Mouse (Mus musculus): Measurements from ENCODE around the gene Gm45213.

Gm45213 gene

DNA sequence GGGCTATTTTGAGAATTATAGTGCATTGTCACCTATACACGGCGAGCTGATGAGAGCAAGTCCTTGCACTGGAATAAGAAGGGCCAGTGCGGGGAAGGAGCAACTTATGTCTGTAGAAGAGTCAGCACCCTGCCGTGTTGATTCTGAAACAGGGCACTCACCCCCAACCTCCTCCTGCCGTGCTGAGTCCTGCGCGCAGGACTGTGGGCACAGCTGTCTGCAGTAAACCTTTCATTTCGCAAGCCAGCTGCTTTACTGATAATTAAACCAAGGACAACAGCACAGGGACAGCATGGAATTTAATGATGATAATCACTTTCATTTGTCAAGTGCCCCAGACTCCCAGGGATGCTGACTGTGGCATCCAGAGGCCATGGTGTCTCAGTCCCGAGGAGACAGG, 1.2 kb downstream of the Gm45213 start:
- ChIA-PET POLR2A (interaction anchor here in 1 of 4 experiments (1.4 kb wide), 1 partner anchor 35 kb away, joined by 5 read pairs; the partner anchor contains the start of gene Selenos), CTCF (no interaction called here)

DNA sequence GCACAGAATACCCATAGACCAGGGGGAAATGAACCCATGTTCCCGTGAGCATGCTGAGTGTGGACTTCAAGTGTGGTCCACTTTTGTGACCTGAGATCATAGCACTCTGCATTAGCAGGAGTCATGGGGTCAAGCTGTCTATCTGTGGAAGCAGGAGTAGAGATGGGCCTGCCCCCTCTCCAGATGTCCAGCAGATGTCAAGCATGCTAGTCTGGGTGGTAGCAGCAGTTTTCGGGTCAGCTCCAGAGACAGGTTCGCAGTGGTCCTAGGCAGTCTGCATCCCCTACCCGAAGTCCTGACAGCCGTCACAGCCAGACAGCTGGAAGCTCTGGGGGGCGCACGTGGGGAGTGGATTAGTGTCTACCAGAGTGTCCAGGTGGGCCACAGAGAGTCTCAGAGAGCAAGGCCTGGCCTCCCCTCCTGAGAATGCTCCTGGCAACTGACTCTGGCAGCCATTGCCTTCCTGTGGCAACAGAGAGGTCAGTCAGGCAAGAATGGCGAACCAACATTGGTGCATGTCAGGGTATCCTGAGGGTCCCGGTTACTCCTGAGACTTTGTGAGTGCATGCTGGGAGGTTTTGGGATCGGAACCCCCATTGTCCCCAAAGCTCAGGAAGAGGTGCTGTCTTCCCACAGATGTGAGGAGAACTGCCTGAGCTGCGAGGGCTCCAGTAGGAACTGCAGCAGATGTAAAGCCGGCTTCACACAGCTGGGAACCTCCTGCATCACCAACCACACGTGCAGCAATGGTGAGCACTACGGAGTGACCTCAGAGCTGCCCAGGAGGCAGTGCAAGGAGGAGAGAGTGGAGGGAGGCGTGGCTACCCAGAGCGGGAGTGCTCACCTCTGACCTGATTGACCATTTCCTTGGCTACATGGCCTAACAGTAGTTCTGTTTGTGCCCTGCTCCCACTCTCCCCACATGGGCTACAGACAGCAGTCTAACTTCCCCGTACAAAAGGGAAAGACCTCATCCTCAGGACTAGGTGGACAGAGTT, 3.8 kb downstream of the Gm45213 start:
- ChIA-PET CTCF (interaction anchor here in 2 of 4 experiments (1.2 to 1.4 kb wide), 3 partner anchors 8 to 342 kb away, joined by 3 to 5 read pairs (median 4); no protein-coding TSS in a partner anchor), POLR2A (interaction anchor here in 3 of 4 experiments (0.7 to 4.0 kb wide), 4 partner anchors 13 to 33 kb away, joined by 3 to 15 read pairs (median 5); partner anchors contain the start of genes Selenos (in 1 of the 3) and Snrpa1 (in 1 of the 3))

DNA sequence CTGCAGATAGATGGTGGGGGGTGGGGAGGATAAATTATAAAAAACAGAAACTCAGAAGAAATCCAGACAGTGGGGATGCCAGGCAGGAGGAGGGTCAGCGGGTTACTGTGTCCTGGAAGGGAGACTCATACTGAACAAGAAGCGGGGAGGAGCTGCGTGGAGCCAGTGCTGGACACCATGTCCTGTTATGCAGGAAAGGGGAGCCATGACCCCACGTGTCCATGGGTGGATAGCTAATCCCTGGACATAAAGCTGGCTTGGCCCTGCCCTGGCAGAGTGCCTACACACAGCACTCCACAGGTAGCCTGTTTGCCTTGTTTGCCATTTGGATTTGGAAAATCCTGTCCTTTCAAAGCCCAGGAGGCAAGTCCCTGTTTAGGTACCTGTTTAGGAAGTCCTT, 4.6 kb downstream of the Gm45213 start:
- CTCF ChIA-PET = interaction anchor here in 1 of 4 experiments (1.2 kb wide), 1 partner anchor 343 kb away, joined by 3 read pairs; no protein-coding TSS in a partner anchor
- POLR2A ChIA-PET = interaction anchor here in 3 of 4 experiments (0.7 to 4.0 kb wide), 3 partner anchors 12 to 31 kb away, joined by 3 to 15 read pairs (median 7); partner anchors contain the start of genes Selenos (in 1 of the 3) and Snrpa1 (in 1 of the 3)

DNA sequence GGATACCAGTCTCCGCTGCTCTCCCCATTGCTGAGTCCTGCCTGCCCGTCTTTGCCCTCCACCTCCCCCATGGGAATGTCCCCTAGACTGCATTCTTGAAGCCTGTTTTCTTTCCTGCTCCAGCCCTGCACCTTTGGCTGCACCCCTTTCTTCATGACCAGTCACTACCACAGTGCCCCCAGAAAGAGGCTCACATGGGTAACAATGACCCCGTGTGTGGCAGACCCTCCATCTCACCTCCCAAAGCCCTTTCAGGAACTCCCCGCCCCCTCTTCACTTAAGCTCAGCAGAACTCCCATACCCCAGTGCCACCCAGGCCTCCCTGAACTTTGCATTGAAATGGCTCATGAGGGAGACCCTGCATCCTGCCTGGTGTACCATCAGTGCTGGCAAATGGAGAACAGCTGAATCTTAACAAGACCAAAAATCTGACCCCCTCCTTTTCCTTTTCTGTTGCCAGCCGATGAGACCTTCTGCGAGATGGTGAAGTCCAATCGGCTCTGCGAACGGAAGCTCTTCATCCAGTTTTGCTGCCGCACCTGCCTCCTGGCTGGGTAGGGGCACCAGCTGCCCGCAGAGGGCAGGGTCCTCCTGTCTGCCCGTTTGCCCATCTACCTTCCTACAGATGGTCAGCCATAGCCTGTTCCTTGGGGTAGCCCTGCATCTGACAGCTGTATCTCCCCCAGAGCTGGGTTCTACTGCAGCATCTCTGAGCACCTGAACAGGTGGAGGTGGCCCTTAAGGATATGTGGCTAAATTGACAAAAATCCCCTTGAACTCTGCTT, 5.2 kb downstream of the Gm45213 start:
- POLR2A ChIA-PET = interaction anchor here in 2 of 4 experiments (1.7 to 4.0 kb wide), 3 partner anchors 12 to 30 kb away, joined by 3 to 15 read pairs (median 5); partner anchors contain the start of genes Selenos (in 1 of the 2) and Snrpa1 (in 1 of the 2)
- CTCF ChIA-PET = interaction anchor here in 1 of 4 experiments (0.6 to 0.7 kb wide), 2 partner anchors 352 to 1675 kb away, joined by 3 read pairs; partner anchors contain the start of gene Fan1

DNA sequence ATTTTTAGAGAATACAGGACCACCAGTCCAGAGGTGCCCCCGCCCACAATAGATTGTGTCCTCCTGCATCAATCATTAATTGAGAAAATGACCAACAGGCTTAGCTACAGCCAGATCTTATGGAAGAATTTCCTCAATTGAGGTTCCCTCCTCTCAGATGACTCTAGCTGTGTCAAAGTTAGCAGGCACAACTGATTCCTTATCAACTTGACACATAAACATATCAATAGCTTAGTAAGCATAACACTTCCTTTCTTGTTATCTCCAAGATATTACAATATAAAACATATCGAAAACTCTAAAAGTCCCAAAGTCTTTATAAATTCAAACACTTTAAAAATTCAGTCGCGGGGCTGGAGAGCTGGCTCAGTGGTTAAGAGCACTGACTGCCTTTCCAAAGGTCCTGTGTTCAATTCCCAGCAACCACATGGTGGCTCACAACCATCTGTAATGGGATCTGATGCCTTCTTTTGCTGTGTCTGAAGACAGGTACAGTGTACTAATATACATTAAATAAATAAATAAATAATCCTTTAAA, 10.6 kb downstream of the Gm45213 start:
- CTCF ChIA-PET = interaction anchor here (0.6 to 3.2 kb wide), 4 partner anchors 349 to 377 kb away, joined by 3 to 19 read pairs (median 10); no protein-coding TSS in a partner anchor

DNA sequence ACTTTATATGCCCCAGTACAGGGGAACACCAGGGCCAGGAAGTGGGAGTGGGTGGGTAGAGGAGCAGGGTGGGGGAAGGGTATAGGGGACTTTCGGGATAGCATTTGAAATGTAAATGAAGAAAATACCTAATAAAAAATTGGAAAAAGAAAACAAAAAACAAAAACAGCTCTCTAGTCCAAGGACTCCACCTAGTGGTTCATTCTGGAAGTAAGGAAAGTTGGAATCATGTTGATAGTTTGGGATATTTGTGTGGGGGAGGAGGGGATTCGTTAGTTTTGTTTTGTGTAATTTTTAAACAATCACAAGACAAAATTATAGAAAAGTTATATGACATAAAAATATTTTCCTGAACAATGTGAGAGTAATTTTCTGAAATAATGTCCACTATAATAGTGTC, 12.0 kb downstream of the Gm45213 start:
- ChIA-PET POLR2A (interaction anchor here in 2 of 4 experiments (1.2 to 2.1 kb wide), 2 partner anchors 24 to 349 kb away, joined by 3 to 11 read pairs; partner anchors contain the start of gene Selenos (in 1 of the 2)), CTCF (interaction anchor here in 3 of 4 experiments (0.6 to 3.2 kb wide), 12 partner anchors 9 to 359 kb away, joined by 3 to 19 read pairs (median 4); partner anchors contain the start of gene Selenos (in 1 of the 3))

More for the DNA sequence above, 10.6 kb downstream of the Gm45213 start:
- POLR2A ChIA-PET = interaction anchor here in 2 of 4 experiments (0.6 kb wide), 2 partner anchors 21 to 394 kb away, joined by 3 to 4 read pairs; no protein-coding TSS in a partner anchor

DNA sequence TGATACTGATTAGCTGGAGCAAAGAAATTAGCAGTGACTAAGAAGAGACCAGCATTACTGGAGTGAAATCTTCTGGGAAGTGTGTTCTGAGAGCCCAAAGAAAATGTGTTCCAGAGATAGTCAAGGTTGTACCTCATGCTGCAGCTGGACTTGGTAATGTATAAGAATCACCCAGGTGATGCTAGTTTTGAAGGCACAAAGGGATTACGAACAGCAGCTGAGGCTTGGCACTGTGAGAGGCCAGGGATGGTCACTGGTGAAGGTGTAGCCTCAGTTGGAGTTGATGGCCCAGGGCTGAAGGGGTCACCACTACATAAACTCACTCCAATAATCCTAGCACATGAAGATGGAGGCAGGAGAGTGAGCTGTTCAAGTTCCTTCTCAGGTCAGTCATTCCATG, 15.3 kb downstream of the Gm45213 start, which contains the start of gene Snrpa1:
Gene Snrpa1 (plus strand): TSS at position 301 of the 400 bp plus-strand sequence.
- POLR2A ChIA-PET = interaction anchor here in 2 of 4 experiments (0.5 to 4.4 kb wide), 8 partner anchors 9 to 522 kb away, joined by 3 to 41 read pairs (median 10); partner anchors contain the start of genes Selenos (in 2 of the 2) and Tarsl2 (in 1 of the 2)
- CTCF ChIA-PET = no interaction called here

DNA sequence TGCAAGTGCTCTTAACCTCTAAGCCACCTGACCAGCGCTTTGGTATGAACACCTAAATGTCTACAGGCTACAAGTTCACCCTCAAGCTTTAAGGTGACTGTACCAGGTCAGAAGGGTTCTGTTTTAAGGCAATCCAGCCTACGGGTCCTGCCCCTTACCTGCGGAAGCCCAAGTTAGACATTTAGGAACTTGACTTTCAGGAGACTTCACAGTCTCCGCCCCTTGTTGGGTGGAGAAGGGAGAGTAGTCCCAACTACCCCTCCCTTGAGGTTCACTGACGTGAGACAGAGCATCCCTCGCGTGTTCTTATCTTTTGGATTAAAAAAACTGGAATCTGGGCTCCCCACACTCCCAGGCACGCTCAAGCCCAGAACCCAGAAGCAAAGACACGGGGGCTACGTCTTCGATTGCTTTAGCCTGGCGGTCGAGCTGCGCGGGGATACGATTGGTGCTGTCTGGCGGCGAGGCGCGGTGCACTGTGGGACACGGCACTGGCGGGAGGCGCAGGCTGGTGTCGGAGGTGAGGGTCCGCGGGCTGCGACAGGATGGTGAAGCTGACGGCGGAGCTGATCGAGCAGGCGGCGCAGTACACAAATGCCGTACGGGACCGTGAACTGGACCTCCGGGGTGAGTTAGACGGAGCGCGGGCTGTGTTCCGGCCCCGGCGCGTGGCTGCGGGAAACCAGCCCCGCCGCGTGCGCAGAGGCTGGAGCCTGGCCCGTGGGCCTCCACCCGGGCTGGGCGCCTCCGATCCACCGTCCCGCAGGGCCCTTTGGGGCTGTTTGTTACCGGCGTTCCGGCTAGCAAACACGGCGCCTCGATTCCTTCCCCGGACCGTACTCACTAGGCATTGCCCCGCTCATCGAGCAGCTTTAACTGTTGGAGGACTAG, 16.9 kb downstream of the Gm45213 start:
- POLR2A ChIA-PET = interaction anchor here in 3 of 4 experiments (0.8 to 12.1 kb wide), 23 partner anchors 8 to 367 kb away, joined by 3 to 118 read pairs (median 5); partner anchors contain the start of genes Selenos (in 3 of the 3) and Pcsk6 (in 1 of the 3)
- CTCF ChIA-PET = interaction anchor here in 3 of 4 experiments (0.7 to 1.7 kb wide), 6 partner anchors 11 to 362 kb away, joined by 3 to 7 read pairs (median 4); no protein-coding TSS in a partner anchor

DNA sequence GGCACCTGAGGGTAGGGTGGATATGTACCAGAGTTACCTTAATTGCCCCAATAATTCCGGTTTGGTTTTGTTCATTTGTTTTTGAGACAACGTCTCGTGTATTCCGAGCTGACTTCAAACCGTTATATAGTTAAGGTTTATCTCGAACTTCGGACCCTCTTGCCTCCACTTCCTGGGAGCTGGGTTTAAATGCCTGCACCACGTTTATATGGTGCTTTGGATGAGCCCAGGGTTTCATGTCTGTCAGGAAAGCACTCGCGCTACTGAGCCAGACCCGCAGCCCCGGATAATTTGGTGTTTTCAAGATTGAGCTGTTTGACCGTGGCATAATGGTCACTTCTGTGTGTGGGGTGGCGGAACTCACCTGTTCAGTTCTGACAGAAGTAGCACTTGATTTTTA, 17.7 kb downstream of the Gm45213 start:
- CTCF ChIA-PET = interaction anchor here in 2 of 4 experiments (0.8 to 1.7 kb wide), 5 partner anchors 10 to 363 kb away, joined by 3 to 7 read pairs (median 3); no protein-coding TSS in a partner anchor
- POLR2A ChIA-PET = interaction anchor here in 3 of 4 experiments (0.8 to 12.1 kb wide), 21 partner anchors 8 to 416 kb away, joined by 3 to 118 read pairs (median 5); partner anchors contain the start of genes Selenos (in 3 of the 3), Pcsk6 (in 1 of the 3) and Tarsl2 (in 1 of the 3)

DNA sequence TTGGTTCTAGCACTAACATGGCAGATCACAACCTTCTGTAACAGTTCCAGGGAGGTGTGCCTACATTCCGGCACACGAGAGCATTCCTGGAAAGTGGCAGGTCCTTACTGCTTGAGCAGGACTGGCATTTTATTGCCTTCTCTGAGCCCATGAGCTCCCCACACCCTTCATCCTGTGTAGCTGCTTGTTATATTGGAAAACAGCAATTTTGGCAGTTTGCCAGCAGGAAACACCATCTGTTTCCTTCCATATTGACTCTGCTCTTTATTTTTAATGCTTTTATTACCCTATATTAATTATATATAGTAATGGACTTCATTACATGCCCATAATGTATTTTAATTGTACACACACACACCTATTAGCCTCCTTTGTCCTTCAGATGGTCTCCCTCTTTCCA, 33.0 kb downstream of the Gm45213 start:
- ChIA-PET CTCF (no interaction called here), POLR2A (interaction anchor here in 1 of 4 experiments (0.8 to 1.3 kb wide), 5 partner anchors 10 to 16 kb away, joined by 3 to 4 read pairs (median 3); no protein-coding TSS in a partner anchor)

DNA sequence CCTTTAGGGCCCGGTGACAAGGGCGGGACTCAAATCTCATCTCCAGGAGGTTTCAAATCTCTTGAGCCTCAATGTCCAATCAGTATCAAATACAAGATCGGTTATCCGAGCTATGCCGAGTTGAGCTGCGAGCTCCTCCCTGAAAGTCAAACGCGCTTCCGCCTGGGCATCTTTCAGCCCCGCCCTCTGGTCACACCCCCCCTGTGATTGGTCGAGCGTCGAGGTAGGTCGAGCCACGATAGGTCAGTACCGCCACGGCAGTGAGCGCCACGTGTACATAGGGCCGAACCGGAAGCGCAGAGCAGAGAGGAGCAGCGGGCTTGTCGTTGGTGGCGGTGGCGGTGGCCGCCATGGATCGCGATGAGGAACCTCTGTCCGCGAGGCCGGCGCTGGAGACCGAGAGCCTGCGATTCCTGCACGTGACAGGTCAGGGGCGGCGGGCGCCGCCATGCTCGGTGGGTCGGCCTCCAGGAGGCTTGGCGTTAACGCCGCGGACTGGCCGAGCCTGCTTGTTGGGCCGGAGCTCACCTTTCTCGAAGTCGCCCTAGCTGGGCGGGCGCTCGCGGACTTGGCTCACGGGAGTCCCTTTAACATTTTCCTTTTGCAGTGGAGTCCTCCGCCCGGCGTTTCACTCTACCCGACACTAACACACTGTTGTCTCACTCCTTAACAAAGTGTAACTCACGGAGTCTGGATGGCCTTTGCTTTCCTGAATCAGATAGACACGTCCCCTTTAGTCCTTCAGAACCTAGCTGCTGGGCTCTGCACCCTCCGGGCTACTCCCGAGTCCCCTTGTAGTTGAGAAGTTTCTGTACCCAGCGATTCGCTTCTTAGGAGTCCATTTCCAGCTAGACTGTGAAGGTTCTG, 36.2 kb downstream of the Gm45213 start, which contains the start of gene Selenos:
Gene Selenos (plus strand): TSS at position 286 of the 867 bp plus-strand sequence.
- CTCF ChIA-PET = interaction anchor here in 3 of 4 experiments (0.6 to 1.7 kb wide), 8 partner anchors 9 to 409 kb away, joined by 3 to 13 read pairs (median 4); no protein-coding TSS in a partner anchor
- POLR2A ChIA-PET = interaction anchor here in 3 of 4 experiments (0.6 to 3.6 kb wide), 107 partner anchors 8 to 1710 kb away, joined by 3 to 118 read pairs (median 4); partner anchors contain the start of genes Asb7 (in 2 of the 3), Lins1 (in 2 of the 3), Snrpa1 (in 2 of the 3) and Chsy1 (in 1 of the 3)

DNA sequence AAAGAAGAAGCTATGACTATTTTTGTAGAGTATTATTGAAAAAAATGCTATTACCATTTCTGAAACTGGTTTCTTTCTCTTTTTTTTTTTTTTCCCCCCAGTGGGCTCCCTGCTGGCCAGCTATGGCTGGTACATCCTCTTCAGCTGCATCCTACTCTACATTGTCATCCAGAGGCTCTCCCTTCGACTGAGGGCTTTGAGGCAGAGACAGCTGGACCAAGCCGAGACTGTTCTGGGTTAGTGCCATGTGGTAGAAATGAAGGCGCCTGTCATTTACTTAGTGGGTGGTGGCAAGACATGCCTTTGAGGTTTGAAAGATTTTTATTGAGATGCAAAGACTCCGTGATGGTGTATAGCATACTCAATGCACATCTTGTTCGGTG, 36.8 kb downstream of the Gm45213 start:
- CTCF ChIA-PET = interaction anchor here in 2 of 4 experiments (0.7 to 1.7 kb wide), 2 partner anchors 25 to 409 kb away, joined by 3 to 4 read pairs; no protein-coding TSS in a partner anchor
- POLR2A ChIA-PET = interaction anchor here in 3 of 4 experiments (0.6 to 3.6 kb wide), 52 partner anchors 8 to 1688 kb away, joined by 3 to 118 read pairs (median 5); partner anchors contain the start of genes Snrpa1 (in 2 of the 3), Asb7 (in 1 of the 3), Chsy1 (in 1 of the 3) and Lins1 (in 1 of the 3)

DNA sequence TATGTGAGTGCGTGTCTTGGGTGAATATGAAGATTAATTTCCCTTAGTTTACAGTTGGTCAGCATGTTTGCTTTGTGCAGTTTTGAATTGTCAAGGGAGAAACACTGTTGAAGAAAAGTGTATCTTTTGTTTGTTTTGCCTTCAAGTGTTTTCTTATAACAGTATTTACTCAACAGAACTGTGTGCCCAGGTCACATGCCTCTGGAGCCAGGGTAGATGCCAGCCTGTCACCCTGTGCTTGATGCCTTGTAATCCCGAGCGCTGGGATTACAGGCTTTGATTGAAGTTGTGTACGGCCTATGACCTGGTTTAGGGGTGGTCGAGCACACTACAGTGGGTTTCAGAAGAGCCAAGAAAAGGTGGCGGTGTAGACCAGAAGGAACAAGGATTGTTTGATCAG, 40.4 kb downstream of the Gm45213 start:
- CTCF ChIA-PET = no interaction called here
- POLR2A ChIA-PET = interaction anchor here in 1 of 4 experiments (0.9 kb wide), 1 partner anchor 10 kb away, joined by 5 read pairs; no protein-coding TSS in a partner anchor

DNA sequence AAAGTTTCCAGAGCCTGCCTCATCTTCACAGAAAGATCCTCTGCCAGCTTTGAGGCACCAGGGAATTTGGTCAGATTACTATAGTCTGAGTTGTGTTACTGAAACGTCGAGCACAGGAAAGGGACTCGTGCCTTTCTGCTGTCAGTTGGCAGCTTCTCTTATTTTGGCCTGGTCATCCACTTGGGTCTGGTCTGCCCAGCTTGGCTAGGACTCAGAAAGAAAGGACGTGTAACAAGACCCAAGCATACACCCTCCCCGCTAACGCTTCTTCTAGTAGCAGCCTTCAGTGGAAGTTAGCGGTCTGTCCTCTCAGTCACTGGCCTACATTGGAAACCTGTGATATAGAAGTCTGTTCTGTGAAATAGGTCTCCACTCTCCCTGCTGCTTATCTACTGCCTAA, 41.1 kb downstream of the Gm45213 start:
- CTCF ChIA-PET = no interaction called here
- POLR2A ChIA-PET = interaction anchor here in 1 of 4 experiments (0.8 to 0.9 kb wide), 2 partner anchors 9 to 11 kb away, joined by 3 to 5 read pairs; no protein-coding TSS in a partner anchor
